Mouse (Mus musculus) left cerebral cortex, adult 9 months (tissue): Measurements from ENCODE around the gene Sac3d1.

Experiments
- DNase-seq, 2 experiments: peaks; one replicate each; pipeline ENCODE4 v3.0.0; 2022; ENCODE audit warnings: low spot score in 2 of 2

Gene Sac3d1

GRCm38 (mm10) chr19:6121761-6122160 lies 3.3 kb upstream of the Sac3d1 start:
- no peak for DNase-seq

- no peak for DNase-seq
Measured at GRCm38 (mm10) chr19:6118677-6119185, 281 bp upstream of the Sac3d1 start.

- DNase-seq: no peak
Measured at GRCm38 (mm10) chr19:6117346-6117985, 984 bp downstream of the Sac3d1 start.

GRCm38 (mm10) chr19:6116113-6116850 lies 2.2 kb downstream of the Sac3d1 start:
- no peak for DNase-seq

GRCm38 (mm10) chr19:6113116-6113515 lies 5.3 kb downstream of the Sac3d1 start:
- no peak for DNase-seq

- DNase-seq: no peak
Measured at GRCm38 (mm10) chr19:6105586-6105985, 12.9 kb downstream of the Sac3d1 start, which contains the start of gene Naaladl1. Gene Naaladl1 (plus strand): TSS chr19:6105782.

- DNase-seq: no peak
Measured at GRCm38 (mm10) chr19:6104476-6104875, 14.0 kb downstream of the Sac3d1 start.

- no peak for DNase-seq
Measured at GRCm38 (mm10) chr19:6102169-6102853, 16.1 kb downstream of the Sac3d1 start.

- no peak for DNase-seq
Measured at GRCm38 (mm10) chr19:6101186-6101585, 17.3 kb downstream of the Sac3d1 start.

- DNase-seq: no peak
Measured at GRCm38 (mm10) chr19:6097847-6098246, 20.6 kb downstream of the Sac3d1 start.

- DNase-seq: no peak
Measured at GRCm38 (mm10) chr19:6094119-6094518, 24.3 kb downstream of the Sac3d1 start, which contains the start of gene AC131692.1. Gene AC131692.1 (plus strand): TSS chr19:6094419.

- no peak for DNase-seq
Measured at GRCm38 (mm10) chr19:6088841-6089240, 29.6 kb downstream of the Sac3d1 start.

GRCm38 (mm10) chr19:6085417-6085879 lies 33.0 kb downstream of the Sac3d1 start:
- DNase-seq: no peak

- peak; percentile 94 to 97 for DNase-seq
Measured at GRCm38 (mm10) chr19:6084478-6085248, 33.8 kb downstream of the Sac3d1 start, which contains the start of the genes Zfpl1 and Cdca5. Gene Zfpl1 (minus strand): TSS chr19:6084956. Gene Cdca5 (plus strand): TSS chr19:6084983.

- DNase-seq: no peak
Measured at GRCm38 (mm10) chr19:6082156-6082555, 36.3 kb downstream of the Sac3d1 start, which contains the start of gene Gm28374. Gene Gm28374 (minus strand): TSS chr19:6082256.

GRCm38 (mm10) chr19:6079983-6080480 lies 38.4 kb downstream of the Sac3d1 start, which contains the start of gene Tmem262:
Gene Tmem262 (plus strand): TSS chr19:6080033.
- DNase-seq: no peak

- DNase-seq: peak in 1 of 2 experiments; percentile 92
Measured at GRCm38 (mm10) chr19:6076564-6077393, 41.7 kb downstream of the Sac3d1 start, which contains the start of gene Vps51. Gene Vps51 (minus strand): TSS chr19:6077231.

GRCm38 (mm10) chr19:6073889-6074288 lies 44.6 kb downstream of the Sac3d1 start:
- DNase-seq: no peak

GRCm38 (mm10) chr19:6071261-6071660 lies 47.2 kb downstream of the Sac3d1 start:
- DNase-seq: no peak
